7 mouse cellular contexts compared by ENCODE assay signal in genomic region chr6:72710897-72711507, GRCm38 (mm10).
DNase-seq lines count a peak whose midpoint lies in the region; ATAC-seq and TF ChIP-seq lines count a peak whose summit lies in the region.

No protein-coding gene starts in this region.

- no peaks in the 10 kb centered on the region for H3K9me3 ChIP-seq in lung, postnatal 0 days (ENCODE audit: low read length)
- no peaks in the 10 kb centered on the region for H3K9me3 ChIP-seq in hindbrain, embryonic 11.5 days (ENCODE audit: control insufficient read depth, low read length)
- no peaks in the 10 kb centered on the region for H3K9me3 ChIP-seq in liver, embryonic 11.5 days (ENCODE audit: control insufficient read depth, low read length)

- H3K4me3 ChIP-seq in lung, postnatal 0 days (ENCODE audit: low read depth, low read length) = no peak overlapping the region
- H3K4me3 ChIP-seq in hindbrain, embryonic 11.5 days (ENCODE audit: low read depth, low read length) = no peak overlapping the region
- H3K4me3 ChIP-seq in liver, embryonic 11.5 days (ENCODE audit: low read depth, low read length) = no peak overlapping the region

- TF ChIP-seq EP300 in lung, postnatal 0 days (IDR thresholded peaks at IDR 0.05) = no peak

- no peak overlapping the region for H3K4me2 ChIP-seq in lung, postnatal 0 days (replicated peaks; ENCODE audit: low read depth, low read length)
- H3K4me2 ChIP-seq in hindbrain, embryonic 11.5 days (replicated peaks; ENCODE audit: low read depth, low read length) = no peak overlapping the region
- H3K4me2 ChIP-seq in liver, embryonic 11.5 days = no peak overlapping the region

- TF ChIP-seq CTCF in lung, postnatal 0 days (IDR thresholded peaks at IDR 0.05) = no peak

- H3K4me1 ChIP-seq in lung, postnatal 0 days (ENCODE audit: insufficient read depth, low read depth, low read length) = 0 out of 2 replicates have a peak, but pooled peaks cover 6% of the 10 kb centered on the region
- H3K4me1 ChIP-seq in hindbrain, embryonic 11.5 days (replicated peaks; ENCODE audit: control insufficient read depth, insufficient read depth, low read length) = peaks cover 12% of the 10 kb centered on the region
- peaks cover 16% of the 10 kb centered on the region for H3K4me1 ChIP-seq in liver, embryonic 11.5 days (replicated peaks; ENCODE audit: control insufficient read depth, insufficient read depth, low read length)

- WGBS in lung, postnatal 0 days = 62% methylated on average over 10 of the region's 10 CpGs
- 50% methylated on average over 10 of the region's 10 CpGs for WGBS in hindbrain, embryonic 11.5 days
- WGBS in liver, embryonic 11.5 days = 76% methylated on average over 10 of the region's 10 CpGs

- no peak overlapping the region for H3K9ac ChIP-seq in lung, postnatal 0 days (replicated peaks; ENCODE audit: low read depth)
- no peak overlapping the region for H3K9ac ChIP-seq in hindbrain, embryonic 11.5 days (ENCODE audit: low read depth, low read length)
- H3K9ac ChIP-seq in liver, embryonic 11.5 days (ENCODE audit: low read depth, low read length) = no peak overlapping the region

- ATAC-seq in lung, postnatal 0 days = peak; percentile 19; the same call in 1 of the 2 replicates
- peak; percentile 39; the same call in 1 of the 2 replicates for ATAC-seq in hindbrain, embryonic 11.5 days (ENCODE audit: low FRiP score)
- no peak for ATAC-seq in liver, embryonic 11.5 days (replicated peaks; ENCODE audit: low FRiP score)

- no peak overlapping the region for H3K27ac ChIP-seq in lung, postnatal 0 days (ENCODE audit: low read length)
- peak overlapping the region; percentile 68 for H3K27ac ChIP-seq in hindbrain, embryonic 11.5 days (ENCODE audit: low read depth, low read length)
- H3K27ac ChIP-seq in liver, embryonic 11.5 days (ENCODE audit: low read depth, low read length) = no peak overlapping the region

- no peaks in the 10 kb centered on the region for H3K27me3 ChIP-seq in lung, postnatal 0 days (replicated peaks; ENCODE audit: insufficient read depth, low read length)
- H3K27me3 ChIP-seq in hindbrain, embryonic 11.5 days (ENCODE audit: control insufficient read depth, insufficient read depth, low read length) = no peaks in the 10 kb centered on the region
- H3K27me3 ChIP-seq in liver, embryonic 11.5 days (replicated peaks; ENCODE audit: control insufficient read depth, insufficient read depth, low read length) = no peaks in the 10 kb centered on the region

- no peaks in the 10 kb centered on the region for H3K36me3 ChIP-seq in lung, postnatal 0 days (ENCODE audit: insufficient read depth, low read length)
- no peaks in the 10 kb centered on the region for H3K36me3 ChIP-seq in hindbrain, embryonic 11.5 days (ENCODE audit: control insufficient read depth, insufficient read depth, low read length)
- no peaks in the 10 kb centered on the region for H3K36me3 ChIP-seq in liver, embryonic 11.5 days (ENCODE audit: control insufficient read depth, insufficient read depth, low read length)

- DNase-seq in lung, postnatal 0 days (ENCODE audit: low spot score) = no peak
- DNase-seq in lung, adult 18-20 months = no peak
- no peak for DNase-seq in hindbrain, embryonic 11.5 days (ENCODE audit: low spot score)
- DNase-seq in lung, postnatal 14 days = peak; percentile 21
- DNase-seq in natural killer cell, adult 2 months (ENCODE audit: low spot score in 2 of 2) = no peak
- DNase-seq in liver, embryonic 11.5 days (ENCODE audit: low spot score) = no peak
- DNase-seq in adrenal gland, postnatal 36 days = no peak
